Mouse (Mus musculus) intestine, embryonic 16.5 days (tissue): ENCODE data around the gene Frmpd1. TPM values are rescaled to one million over a fixed set of nuclear protein-coding genes. Genes with fewer than 3 reads are reported as not detected.

Source experiments
- ATAC-seq: fragments of 200-750 bp; cut with Nextera tagmentation; 2 replicates; pipeline ENCODE4 v1.8.0; 2017; ENCODE audit warnings: moderate TSS enrichment, moderate library complexity
- H3K27ac ChIP-seq: fragments of 300-500 bp; sonication (generic); 2 replicates; pipeline ENCODE4 v1.5.1; 2014; ENCODE audit warnings: mild to moderate bottlenecking, low read length
- H3K27me3 ChIP-seq: fragments of 300-500 bp; sonication (generic); replicated peaks from 2 replicates; pipeline ENCODE4 v1.6.1; 2014; ENCODE audit warnings: low read length, control low read depth, mixed read lengths; ENCODE audit not compliant: control insufficient read depth, insufficient read depth
- H3K36me3 ChIP-seq: fragments of 300-500 bp; sonication (generic); 2 replicates; pipeline ENCODE4 v1.6.1; 2014; ENCODE audit warnings: low read length, control low read depth; ENCODE audit not compliant: control insufficient read depth, insufficient read depth
- H3K4me1 ChIP-seq: fragments of 300-500 bp; sonication (generic); 2 replicates; pipeline ENCODE4 v1.6.1; 2014; ENCODE audit warnings: low read length, control low read depth, mixed read lengths; ENCODE audit not compliant: control insufficient read depth, insufficient read depth
- H3K4me2 ChIP-seq: fragments of 300-500 bp; sonication (generic); 2 replicates; pipeline ENCODE4 v1.6.1; 2014; ENCODE audit warnings: low read depth, low read length, control low read depth
- H3K4me3 ChIP-seq: fragments of 300-500 bp; sonication (generic); 2 replicates; pipeline ENCODE4 v1.5.1; 2014; ENCODE audit warnings: mild to moderate bottlenecking, low read length
- H3K9ac ChIP-seq: fragments of 300-500 bp; sonication (generic); 2 replicates; pipeline ENCODE4 v1.6.1; 2014; ENCODE audit warnings: low read depth, low read length
- H3K9me3 ChIP-seq: fragments of 300-500 bp; sonication (generic); 2 replicates; pipeline ENCODE4 v1.6.1; 2016; ENCODE audit warnings: low read length, control low read depth; ENCODE audit not compliant: control insufficient read depth
- WGBS: fragments of 180-500 bp; shearing (Covaris S2); extraction: QIAGEN DNeasy Blood & Tissue Kit; methylation state at CpG from one replicate; pipeline ENCODE4 v1.1.7; 2014; 5-methylcytosine and 5-hydroxymethylcytosine counted together
- polyA plus RNA-seq: library from polyadenylated mRNA; unstranded; fragments of >200 nt; fragmentation: Nextera tagmentation; extraction: Ambion mirVana; gene quantifications from 2 replicates; pipeline ENCODE4 v1.2.1, GENCODE M21; 2015

Gene Frmpd1
- polyA plus RNA-seq, 1 experiment from 2014 or later, result 0.39 TPM

DNA sequence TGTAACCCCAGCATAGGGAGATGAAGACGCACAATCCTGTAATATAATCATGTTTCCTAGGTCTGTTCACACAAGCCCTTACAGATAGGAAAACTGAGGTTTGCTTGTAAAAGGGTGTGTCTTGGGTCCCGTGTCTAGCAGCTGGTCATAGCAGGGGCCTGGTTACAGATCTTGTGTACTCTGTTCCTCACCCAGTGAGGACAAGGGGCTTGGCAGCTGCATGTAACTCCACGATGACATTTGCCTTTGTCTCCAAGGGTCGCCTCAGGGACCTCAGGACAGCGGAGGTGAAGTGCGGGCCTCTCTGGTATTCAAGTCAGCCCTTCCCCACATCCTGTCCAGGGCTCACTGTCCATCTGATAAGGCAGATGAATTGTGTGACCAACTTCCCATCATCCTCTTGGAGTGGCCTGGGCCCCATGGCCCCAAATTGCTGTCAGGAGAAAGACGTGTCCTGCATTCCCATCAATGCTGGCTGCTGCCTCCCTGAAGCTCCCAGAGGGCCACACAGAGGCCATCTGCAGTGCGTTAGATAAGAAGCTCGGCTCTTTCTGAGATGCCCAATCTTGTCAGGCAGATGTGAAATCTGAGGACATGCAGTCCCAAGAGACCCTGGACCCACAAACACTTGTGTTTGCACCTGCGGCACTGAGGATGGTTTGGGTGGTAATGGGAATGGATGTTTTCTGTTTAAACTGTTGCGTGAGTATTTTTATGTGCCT, 27.8 kb downstream of the Frmpd1 start:
- no peaks in the 10 kb centered on the region for H3K27me3 ChIP-seq
- WGBS, result 68% methylated on average over 11 of the region's 11 CpGs
- no peak overlapping the region for H3K27ac ChIP-seq
- ATAC-seq, result no peak
- no peak overlapping the region for H3K4me3 ChIP-seq
- H3K4me1 ChIP-seq, result no peaks in the 10 kb centered on the region
- no peak overlapping the region for H3K4me2 ChIP-seq
- H3K36me3 ChIP-seq, result no peaks in the 10 kb centered on the region
- H3K9ac ChIP-seq, result no peak overlapping the region
- H3K9me3 ChIP-seq, result no peaks in the 10 kb centered on the region

DNA sequence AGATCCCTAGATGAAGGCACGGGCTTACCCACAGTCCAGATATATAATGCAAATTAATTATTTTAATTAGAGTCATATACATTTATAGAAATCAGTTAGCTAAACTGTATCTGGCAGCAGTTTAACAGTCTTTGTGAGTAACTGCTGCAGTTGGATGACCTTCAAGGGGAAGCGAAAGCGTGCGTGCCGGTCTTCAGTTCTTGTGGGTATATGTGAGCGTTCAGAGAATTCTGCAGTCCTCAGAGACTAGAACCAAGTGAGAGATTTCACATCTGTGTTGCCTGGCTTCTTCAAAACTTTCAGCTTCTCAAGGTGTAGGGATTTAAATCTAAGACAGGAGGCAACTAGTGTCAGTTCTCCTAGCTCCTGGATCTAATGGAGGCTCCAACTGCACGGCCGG, 35.3 kb downstream of the Frmpd1 start:
- Histone ChIP-seq H3K9ac (no peak overlapping the region), H3K27me3 (no peaks in the 10 kb centered on the region), H3K36me3 (no peaks in the 10 kb centered on the region), H3K9me3 (no peaks in the 10 kb centered on the region), H3K4me3 (no peak overlapping the region), H3K4me1 (no peaks in the 10 kb centered on the region), H3K4me2 (no peak overlapping the region), H3K27ac (no peak overlapping the region)
- 88% methylated on average over 8 of the region's 8 CpGs for WGBS
- ATAC-seq, result no peak

DNA sequence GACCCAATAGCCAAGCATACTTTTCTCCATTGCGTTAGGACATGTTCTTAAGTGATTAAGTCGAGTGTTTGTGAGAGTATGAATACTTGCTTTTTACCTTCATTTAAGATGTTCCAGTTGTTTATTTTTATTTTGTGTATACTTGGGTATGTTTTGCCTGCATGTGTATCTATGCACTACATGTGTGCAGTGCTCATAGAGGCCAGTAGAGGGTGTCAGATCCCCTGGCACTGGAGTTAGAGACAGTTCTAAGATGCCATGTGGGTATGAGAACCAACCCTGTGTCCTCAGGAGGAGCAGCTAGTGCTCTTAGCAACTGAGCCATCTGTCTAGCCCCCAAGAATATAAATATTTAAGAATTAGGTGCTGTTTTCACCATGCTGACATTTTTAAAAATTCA, 37.7 kb downstream of the Frmpd1 start:
- Histone ChIP-seq H3K9ac (no peak overlapping the region), H3K36me3 (no peaks in the 10 kb centered on the region), H3K4me2 (no peak overlapping the region), H3K4me3 (no peak overlapping the region), H3K27ac (no peak overlapping the region), H3K4me1 (no peaks in the 10 kb centered on the region), H3K27me3 (no peaks in the 10 kb centered on the region), H3K9me3 (no peaks in the 10 kb centered on the region)
- WGBS, result 82% methylated on average over 2 of the region's 2 CpGs
- ATAC-seq, result no peak

DNA sequence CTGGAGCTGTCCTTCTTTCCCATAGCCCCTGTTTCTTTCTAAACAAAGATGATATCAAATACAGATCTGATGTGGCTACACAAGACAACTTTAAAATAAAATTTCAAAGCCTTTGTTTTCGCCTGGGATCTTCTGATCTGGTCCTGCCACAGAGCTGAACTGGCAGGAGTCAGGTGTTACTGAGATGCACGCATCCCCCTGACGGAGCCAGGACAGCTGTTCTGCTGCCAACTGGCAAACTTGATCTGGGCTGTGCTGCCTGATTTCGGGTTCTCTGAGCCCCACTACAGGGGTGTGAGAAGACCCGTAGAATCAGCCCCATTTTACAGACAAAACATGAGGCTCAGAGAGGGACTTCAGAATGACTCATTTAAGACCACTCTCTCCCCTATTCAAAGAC, 45.6 kb downstream of the Frmpd1 start:
- Histone ChIP-seq H3K27ac (no peak overlapping the region), H3K36me3 (no peaks in the 10 kb centered on the region), H3K9ac (no peak overlapping the region), H3K27me3 (no peaks in the 10 kb centered on the region), H3K4me1 (no peaks in the 10 kb centered on the region), H3K4me2 (no peak overlapping the region), H3K4me3 (no peak overlapping the region), H3K9me3 (no peaks in the 10 kb centered on the region)
- ATAC-seq, result no peak
- 86% methylated on average over 5 of the region's 5 CpGs for WGBS

DNA sequence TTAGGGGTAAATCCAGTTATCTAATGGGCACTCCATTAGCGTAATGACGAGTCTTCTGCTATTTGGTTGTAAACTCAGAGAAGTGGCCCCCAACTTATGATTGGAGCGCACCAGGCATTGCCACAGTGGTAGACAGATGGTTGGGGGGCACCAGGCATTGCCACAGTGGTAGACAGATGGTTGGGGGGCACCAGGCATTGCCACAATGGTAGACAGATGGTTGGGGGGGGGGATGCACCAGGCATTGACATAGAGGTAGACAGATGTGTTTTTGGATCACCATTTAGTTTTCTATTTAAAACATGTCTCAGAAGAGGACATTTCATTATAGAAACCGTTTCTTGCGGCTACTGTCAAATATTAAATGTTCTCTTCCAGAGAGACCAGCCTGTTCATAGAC, 53.6 kb downstream of the Frmpd1 start:
- Histone ChIP-seq H3K27ac (no peak overlapping the region), H3K9me3 (no peaks in the 10 kb centered on the region), H3K27me3 (no peaks in the 10 kb centered on the region), H3K4me3 (no peak overlapping the region), H3K4me2 (no peak overlapping the region), H3K4me1 (peaks cover 4% of the 10 kb centered on the region; the same call in 1 of the 2 replicates), H3K36me3 (no peaks in the 10 kb centered on the region), H3K9ac (no peak overlapping the region)
- no peak for ATAC-seq
- 88% methylated on average over 5 of the region's 5 CpGs for WGBS

DNA sequence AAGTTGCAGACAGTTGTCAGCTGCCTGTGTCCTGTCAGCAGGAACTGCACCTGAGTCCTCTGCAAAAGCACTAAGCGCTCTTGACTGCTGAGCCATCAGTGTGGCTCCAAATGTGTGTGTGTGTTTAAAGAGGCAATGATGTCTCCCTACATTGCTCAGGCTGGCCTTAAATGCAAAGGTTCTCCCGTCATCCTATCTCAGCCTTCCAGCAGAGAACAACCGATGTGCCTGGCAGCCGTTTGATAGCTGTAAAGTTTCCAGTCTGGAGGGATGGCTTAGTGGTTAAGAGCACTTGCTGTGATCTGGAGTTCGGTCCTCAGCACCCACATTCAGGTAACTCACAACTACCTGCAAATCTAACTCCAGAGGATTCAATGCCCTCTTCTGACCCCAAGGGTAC, 56.7 kb downstream of the Frmpd1 start:
- WGBS, result 71% methylated on average over 5 of the region's 5 CpGs
- H3K9ac ChIP-seq, result no peak overlapping the region
- no peak for ATAC-seq
- H3K9me3 ChIP-seq, result no peaks in the 10 kb centered on the region
- H3K4me1 ChIP-seq, result peaks cover 4% of the 10 kb centered on the region; the same call in 1 of the 2 replicates
- no peak overlapping the region for H3K4me2 ChIP-seq
- H3K4me3 ChIP-seq, result no peak overlapping the region
- no peak overlapping the region for H3K27ac ChIP-seq
- H3K27me3 ChIP-seq, result no peaks in the 10 kb centered on the region
- H3K36me3 ChIP-seq, result no peaks in the 10 kb centered on the region

DNA sequence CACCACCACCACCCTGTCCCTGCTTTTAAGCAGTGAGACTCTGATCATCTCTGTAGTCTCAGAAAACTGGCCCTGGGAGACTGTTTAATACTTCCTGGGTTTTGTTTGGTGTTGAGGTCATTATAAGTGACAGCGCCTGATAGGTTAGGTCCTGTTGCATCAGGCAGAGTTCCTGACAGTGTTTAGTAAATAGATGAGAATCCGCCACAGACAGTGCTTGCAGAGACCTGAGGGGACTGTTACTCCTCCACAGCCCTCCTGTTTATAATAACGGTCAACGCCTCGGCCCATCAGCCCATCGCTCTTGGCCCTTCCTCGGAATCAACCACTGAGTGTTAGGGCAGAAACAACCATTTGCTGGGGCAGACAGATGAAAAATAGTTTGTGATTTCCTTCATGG, 57.5 kb downstream of the Frmpd1 start:
- no peaks in the 10 kb centered on the region for H3K36me3 ChIP-seq
- no peaks in the 10 kb centered on the region for H3K9me3 ChIP-seq
- 51% methylated on average over 7 of the region's 7 CpGs for WGBS
- H3K4me1 ChIP-seq, result peaks cover 4% of the 10 kb centered on the region; the same call in 1 of the 2 replicates
- ATAC-seq, result no peak
- no peak overlapping the region for H3K4me3 ChIP-seq
- no peak overlapping the region for H3K4me2 ChIP-seq
- H3K27me3 ChIP-seq, result no peaks in the 10 kb centered on the region
- H3K27ac ChIP-seq, result no peak overlapping the region
- no peak overlapping the region for H3K9ac ChIP-seq

DNA sequence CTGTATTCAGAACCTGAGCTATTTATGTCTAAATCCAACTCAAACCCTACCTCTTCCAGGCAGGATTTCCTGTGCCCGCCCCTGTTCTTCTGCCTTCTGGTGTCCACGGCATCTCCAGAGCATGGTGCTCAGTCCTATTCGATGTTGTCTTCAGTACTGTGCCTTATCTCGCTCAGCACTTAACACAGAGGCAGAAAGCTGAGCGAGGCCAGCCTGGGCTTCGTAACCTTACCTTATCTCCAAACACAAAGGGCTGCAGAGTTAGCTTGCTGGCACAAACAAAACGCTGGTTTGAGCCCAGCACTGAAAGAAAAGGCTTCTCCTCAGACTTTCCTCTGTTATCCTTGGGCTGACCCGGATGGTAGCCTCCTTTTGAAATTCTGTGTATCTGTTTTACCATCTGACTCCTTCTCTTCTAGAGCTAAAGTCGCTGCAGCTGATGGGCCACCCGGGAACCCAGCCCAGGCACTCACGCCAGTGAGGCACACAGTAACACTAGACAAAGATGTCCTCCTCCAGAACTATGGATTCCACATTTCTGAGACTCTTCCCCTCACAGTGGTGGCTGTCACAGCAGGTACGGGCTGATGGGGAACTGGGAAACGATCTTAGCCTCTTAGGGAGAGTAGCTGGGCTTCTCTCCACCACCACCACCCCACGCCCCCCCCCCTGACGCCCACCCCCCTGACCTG, 58.7 kb downstream of the Frmpd1 start:
- Histone ChIP-seq H3K4me2 (no peak overlapping the region), H3K27me3 (no peaks in the 10 kb centered on the region), H3K9me3 (no peaks in the 10 kb centered on the region), H3K36me3 (no peaks in the 10 kb centered on the region), H3K9ac (no peak overlapping the region), H3K4me1 (peaks cover 4% of the 10 kb centered on the region; the same call in 1 of the 2 replicates), H3K4me3 (no peak overlapping the region), H3K27ac (no peak overlapping the region)
- WGBS, result 52% methylated on average over 15 of the region's 15 CpGs
- no peak for ATAC-seq

DNA sequence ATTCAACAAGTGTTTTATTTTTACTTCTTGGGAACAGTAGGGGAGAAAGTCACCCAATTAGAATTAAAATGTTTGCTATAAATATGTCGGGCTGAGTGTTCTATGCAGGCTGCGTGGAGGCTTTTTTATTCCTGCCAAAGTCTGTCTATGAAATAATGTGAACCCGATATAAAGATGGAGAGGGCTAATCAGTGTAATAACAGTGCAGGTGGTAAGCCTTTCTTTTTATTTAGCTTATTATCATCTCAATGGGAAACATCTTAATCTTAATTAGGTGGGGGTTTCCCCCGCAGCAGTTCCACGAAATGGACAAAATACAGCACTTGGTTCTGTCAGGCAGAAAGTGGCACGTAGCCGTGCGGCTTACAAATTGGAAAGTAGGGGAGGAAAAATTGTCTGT, 66.6 kb downstream of the Frmpd1 start:
- Histone ChIP-seq H3K27ac (no peak overlapping the region), H3K9me3 (no peaks in the 10 kb centered on the region), H3K4me1 (peaks cover 8% of the 10 kb centered on the region; the same call in 1 of the 2 replicates), H3K4me2 (no peak overlapping the region), H3K27me3 (no peaks in the 10 kb centered on the region), H3K4me3 (no peak overlapping the region), H3K36me3 (no peaks in the 10 kb centered on the region), H3K9ac (no peak overlapping the region)
- 84% methylated on average over 8 of the region's 8 CpGs for WGBS
- ATAC-seq, result no peak
